Mouse (Mus musculus): ENCODE data around the gene Tspan5.
A peak's percentile ranks its signal among the peaks of the same experiment; 100 is the strongest.

Tspan5 gene

DNA sequence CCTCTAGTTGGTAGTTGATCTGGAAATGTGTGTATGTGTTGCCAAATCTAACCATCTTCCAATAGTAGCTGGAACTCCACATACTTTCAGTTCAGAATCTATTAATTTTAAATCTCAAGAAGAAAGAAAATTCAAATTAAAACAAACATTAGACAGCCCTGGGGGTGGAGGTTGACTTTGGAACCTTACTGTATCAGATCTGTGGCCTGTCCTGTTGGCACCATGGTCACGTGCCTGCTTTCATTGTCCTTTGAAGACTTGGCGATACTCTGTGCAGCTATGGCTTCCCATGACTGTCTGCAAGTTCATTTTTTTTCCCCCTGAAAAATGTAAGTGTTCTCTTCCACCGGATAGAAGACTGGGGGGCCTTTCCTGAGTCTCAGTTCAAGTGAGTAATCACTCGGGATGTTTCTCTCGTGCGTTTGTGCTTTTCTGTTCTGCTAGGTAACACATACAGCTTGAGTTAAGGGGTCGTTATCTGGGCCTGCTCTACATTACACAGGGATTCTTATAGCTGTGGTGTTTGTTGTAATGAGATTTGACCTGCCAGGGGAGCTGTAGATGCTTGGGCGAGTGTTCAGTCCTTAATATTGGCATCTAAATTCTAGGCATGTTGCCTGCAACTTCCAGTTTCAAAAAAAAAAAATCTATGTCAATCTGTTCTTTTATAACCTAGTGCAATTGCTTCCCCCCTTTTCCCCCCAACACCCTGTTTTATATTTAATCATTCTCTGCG is 32.0 kb downstream of the Tspan5 start:
- no peak for DNase-seq

DNA sequence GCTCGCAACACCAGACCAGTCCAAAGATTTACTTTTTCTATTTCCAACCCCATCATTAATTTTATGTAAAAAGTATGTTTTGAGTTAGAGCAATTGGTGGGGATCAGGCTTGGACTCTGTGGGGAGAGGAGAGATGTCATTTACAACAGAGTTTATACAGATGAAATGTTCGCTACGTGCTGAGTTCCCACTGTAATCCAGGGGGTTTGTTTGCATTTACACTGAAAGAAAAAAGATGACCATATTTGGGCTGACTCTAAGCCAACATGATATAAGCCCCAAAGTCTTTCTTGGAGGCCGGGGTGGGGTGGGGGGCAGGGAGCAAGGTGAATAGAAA is 32.6 kb downstream of the Tspan5 start:
- no peak for DNase-seq

DNA sequence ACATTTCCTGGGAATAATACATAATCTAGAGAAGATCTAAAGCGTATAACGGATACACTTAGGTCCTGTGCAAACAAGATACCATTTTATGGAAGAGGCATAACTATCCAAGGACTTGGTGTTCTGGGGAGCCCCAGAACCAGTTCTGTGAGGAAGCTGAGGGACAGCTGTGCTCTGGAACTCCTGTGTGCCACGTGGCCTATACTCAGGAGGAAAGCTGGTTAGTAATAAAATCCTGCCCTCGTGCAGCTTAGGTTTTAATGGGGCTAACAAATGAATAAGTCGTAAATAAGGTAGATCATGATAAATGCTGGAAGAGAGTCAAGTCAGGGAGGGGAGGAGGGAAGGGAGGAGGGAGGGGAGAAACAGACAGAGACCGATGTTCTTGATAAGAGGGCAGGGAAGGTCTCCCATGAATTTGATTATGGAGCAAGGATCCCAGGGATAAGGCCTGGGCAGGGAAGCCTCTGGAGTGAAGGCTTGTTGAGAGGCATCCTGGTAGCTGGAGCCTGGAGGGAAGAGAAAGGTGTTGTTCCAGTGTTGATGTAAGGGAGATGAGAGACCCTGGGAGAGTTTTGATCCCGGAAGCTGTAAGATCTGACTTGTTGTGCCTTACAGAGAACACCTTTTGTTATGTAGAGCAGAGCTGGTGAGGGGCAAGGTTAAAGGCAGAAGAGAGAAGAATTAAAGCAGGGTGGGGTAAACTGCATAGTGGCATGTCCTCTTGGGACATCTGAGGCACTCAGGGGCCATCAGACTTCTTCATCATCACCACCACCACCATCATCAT is 34.1 kb downstream of the Tspan5 start:
- DNase-seq = no peak

DNA sequence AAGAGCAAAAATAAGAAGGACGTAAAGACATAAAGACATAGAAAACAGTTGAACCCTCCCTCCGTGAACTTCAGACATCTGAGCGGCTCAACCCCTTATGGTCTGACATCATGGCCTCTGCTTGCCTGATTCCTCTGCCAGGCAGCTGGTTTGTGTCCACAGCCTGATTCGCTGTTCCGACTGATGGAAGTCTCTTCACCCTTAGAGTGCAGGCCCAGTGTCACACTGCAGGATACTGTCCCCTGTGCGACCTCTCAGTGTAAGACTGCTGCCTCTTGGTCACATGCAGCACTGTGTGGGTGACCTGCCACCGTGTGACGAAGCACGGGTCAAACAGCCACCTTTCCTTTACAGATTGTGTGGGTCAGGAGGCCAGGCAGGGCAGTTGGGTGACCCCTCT is 39.5 kb downstream of the Tspan5 start:
- DNase-seq = no peak

DNA sequence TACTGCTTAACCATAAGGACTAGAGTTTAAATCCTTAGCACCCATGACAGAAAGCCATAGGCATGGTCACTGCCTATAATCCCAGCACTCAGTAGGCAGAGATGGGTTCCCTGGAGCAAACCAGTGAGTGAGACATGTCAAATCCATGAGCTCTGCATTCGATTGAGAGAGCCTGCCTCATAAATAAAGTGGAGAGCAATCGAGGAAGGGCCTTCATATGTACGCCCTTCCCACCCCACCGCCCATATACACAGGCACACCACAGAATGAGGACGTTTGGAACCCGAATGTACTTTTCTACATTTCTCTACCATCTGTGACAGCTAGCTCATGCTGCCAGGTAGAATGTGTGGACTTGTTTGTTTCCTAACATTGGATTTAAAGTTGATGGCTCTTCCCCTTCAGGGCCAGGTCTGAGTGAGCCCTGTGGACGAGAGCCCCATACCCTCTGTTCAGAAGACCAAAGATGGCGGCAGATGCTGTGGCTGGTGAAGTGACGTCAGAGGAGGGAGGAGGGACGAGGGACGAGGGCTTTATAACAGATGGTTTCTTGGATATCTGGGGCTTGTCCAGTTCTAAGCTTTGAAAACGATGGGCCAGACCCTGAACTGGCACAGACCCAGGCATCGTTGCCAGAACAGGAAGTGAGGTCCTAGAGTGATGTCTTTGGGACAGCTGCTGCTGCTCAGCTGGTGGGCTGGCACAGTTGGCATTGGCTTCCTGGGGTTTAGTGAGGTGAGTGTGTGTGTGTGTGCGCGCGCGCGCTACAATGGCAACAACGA is 42.1 kb downstream of the Tspan5 start:
- DNase-seq = peak; percentile 89

DNA sequence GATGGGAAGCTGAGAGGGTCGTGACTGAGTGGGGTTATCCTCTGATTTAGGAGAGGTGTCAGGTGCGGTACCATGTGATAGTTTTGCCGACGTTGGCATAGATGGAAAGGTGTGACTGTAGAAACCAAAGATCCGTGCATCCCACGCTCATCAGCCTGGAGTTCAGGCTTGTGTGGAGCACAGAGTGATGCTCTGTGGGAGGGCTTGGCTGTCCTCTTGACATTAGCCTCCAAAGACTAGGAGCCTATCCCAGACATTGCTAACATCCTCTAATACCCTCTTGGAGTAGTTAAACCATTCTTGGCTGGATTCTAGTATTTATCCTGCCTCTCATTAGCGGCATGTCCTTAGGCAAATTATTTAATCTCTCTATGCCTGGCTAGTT is 42.6 kb downstream of the Tspan5 start:
- no peak for DNase-seq

DNA sequence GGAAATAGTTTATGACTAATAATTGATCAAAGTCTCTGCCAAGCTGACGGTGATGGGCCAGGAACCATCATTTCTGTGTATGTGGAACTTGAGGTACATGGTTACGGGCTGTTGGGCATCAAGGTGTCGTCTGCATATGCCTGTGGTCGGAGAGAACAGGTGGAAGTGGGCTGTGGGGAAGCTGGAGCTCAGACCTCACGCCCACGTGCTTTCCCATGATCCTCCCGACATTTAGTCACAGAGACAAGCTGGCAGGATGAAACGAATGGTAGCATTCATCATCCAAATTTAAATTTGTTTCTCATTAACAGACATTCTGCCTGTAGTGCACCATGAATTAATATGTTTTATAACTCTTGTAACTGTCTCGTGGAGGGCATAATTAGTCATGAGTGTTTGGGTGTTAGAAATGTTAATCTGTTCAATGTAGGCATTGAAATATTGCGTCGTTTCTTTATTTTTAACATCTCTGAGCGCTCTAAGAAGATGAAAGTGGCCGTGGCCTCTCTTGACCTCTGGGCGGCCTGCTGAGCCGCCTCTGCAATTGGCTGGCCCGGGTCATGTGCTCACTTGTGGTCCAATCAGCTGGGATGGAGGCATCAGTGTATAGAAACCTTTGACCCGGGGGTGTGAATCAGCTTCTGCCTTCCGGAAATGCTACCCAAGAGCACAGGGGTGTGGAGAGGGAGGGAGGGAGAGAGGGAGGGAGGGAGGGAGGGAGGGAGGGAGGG is 45.9 kb downstream of the Tspan5 start:
- DNase-seq = no peak

DNA sequence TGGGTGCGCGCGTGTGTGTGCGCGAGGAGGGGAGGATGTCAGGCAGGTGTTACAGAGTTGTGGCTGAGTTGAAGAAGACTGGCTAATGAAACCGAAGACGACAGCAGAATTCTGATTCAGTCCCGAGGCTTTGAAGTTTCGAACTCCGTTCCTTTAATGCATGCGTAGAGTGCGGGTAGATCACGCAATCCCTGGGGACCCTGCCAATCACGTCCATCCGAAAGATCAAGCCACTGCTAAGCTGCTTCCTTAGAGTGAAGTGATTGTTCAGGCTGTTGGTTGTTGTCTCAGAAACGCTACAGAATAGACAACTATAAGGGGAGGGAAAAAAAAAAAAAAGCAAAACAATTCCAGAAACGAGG is 46.5 kb downstream of the Tspan5 start:
- no peak for DNase-seq

DNA sequence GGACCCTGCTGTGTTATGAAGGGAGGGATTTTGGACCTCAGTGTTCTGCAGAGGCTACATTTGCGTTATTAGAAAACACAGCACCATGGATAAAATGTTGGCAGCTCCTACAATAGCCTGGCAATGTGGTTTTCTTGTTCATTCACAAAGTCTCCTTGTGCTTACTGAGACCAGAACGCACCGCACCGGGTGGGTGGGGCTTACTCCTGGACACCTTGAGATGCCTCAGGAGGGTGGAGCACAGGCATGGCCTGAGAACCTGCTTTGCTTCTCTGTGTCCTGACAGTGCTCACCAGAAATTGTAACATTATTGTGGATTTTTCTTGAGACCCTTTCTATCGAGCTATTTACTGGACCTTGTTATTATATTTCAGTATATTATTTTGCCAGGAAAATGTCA is 47.3 kb downstream of the Tspan5 start:
- no peak for DNase-seq

DNA sequence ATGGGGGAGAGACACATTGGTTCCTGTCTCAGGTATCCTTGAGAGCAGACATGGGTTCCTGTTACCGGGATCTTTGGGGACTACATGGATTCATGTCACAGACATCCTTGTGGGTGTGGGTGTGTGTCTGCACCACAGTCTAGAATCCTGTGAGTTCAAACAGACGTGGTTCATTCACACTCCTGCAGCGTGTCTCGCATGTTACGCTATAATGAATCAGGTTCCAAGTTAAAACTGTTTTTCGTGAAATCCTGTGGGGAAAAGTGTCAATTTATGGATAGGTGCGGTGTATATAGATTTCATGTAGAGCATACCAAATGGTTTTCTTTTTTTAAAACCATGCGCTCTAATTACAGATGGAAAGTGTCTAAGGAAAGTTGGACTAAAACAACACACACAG is 52.5 kb downstream of the Tspan5 start:
- no peak for DNase-seq

DNA sequence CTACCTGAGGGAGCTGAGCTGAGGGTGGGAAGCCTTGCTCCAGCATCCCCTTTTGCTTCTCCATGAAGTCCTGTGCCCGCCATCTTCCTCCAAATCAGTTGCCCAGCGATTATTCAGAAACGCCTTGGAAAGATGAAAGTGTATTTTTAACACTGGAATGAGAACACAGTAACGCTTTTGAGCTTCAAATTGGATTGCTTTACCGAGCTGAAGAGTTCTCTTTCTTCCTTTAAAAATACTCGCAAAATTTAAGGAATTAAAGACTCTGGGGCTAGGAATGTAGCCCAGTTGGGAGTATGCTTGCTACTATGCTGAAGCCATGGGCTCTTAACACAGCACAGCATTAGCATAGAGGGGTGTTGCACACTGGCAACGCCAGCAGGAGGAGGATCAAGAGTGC is 54.0 kb downstream of the Tspan5 start:
- no peak for DNase-seq

DNA sequence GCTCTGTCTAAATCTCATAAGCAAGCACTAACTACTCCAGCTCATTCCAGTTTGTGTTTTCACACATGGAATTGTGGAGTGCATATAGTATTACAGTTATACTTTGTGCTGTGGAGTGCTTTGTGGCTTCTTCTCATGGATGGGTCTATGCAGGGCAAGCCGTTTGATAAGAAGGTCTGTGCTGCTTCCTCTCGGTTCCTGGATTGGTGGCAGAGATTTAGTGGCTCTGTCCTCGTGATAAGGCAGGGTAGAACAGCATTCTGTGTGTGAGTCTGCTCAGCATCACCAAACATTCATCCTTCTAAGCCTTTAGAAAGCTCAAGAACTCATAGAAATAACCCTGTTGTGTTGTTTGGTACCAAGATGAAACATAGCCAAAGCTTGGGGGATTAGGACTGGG is 54.6 kb downstream of the Tspan5 start:
- no peak for DNase-seq

DNA sequence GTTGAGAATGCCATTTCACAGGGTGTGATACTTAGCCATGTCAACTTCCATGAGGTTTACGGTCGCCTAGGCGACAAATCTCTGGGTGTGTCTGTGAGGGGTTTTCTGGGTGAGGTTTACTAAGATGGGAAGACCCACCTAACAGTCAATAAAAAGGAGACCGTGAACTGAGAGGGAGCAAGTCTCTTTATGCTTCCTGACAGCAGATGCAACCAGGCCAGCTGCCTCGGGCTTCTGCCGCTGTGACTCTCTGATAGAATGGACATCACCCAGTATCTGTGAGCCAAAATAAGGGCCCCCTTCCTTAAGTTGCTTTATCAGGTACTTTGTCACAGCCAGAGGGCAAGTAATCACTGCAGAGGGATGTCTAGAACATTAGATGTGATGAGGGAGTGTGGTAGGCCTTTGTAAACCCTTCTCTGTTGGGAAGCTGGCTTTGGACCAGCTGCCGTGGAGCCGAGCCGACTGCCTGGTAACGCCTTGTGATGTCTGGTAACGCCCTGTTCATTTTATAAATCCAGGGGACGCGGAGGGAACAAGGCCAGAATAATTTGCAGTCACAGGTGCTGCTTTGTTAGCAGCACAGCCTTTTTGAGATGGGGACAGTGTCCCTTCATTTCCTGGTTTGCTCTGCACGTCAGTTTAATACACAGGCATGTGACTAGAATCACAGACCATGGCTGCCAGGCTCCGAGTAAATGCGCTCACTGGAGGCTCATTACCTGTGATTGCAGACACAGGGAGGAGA is 58.8 kb downstream of the Tspan5 start:
- DNase-seq = peak; percentile 69

DNA sequence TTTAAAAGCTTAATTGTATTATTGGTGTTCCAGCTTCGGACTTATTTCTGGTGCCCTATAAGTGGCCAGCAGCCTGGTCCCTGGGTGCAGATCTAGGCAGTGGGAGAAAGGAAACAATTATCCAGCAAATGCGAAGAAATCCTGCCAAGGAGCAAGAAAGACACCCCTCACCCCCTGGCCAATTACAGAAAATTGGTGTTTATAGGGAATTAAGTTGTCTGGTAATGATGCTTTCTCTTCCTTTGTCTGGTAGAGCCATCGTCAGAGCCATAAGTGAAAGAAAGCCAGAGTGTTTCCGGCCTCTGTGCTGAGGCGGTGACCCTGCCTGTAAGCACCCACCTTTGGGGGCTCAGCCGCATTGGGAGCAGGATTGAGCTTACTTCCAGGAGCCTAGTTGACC is 59.7 kb downstream of the Tspan5 start:
- DNase-seq = no peak

DNA sequence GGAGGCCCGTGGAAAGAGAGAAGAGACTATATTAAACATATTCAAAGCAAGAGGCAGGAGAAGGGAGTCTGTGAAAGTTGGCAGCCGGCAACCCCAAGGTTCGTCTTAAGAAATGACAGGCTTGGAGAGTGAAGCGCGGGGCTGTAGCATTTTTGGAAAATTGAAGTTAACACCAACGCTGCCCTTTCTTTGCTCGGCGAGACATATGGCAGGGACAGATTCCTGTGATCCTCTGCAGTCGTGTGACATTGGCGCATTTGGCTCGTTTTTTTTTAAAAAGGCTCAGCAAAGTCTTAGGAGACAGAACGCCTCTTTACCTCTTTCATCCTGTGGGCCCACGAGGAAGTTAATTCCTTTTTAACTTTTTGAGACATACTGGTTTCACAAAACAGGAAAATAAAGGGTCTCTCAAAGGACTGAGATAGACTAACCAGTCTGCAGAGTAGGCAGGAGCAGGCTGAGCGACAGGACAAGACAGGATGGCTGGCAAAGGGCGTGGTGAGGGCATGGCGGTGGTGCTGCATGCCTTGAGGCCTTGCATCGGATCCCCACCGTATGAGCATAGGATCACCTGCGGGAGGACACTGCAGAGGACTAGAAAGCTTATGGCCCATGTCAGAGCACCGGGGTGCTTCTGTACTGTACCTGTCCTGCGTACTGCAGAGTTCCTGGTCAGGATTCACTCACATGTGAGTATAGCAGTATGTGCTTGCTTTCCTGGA is 60.9 kb downstream of the Tspan5 start:
- no peak for DNase-seq

DNA sequence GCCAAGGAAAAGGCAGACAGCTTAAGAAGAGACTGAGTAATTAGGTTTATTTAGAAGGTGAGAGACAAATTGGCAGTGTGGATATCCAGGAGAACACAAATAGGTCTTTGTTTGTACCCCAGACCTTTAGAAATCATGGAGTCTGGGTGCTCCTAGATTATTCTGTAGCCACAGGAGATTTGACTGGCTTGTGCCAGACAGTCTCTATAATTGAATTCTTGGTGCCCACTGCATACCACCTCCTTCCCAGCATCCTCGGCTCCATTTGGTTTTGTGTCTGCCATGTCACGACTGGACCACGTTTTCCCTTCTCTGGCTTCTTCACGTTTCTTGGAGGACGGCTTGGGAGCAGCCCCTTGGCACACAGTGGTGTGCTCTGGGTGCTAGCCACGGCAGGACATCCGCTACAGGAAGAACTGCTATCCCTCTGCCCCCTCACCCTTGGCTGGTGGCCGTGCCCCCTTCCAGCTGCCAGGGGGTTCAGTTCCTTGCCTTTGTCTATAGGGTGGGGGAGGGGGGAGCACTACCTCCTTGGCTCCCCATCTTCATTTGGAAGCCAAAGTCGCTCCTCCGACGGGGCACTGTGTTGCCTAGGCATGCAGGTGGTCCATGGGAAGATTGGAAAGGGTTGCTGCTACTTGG is 61.6 kb downstream of the Tspan5 start:
- DNase-seq = no peak

DNA sequence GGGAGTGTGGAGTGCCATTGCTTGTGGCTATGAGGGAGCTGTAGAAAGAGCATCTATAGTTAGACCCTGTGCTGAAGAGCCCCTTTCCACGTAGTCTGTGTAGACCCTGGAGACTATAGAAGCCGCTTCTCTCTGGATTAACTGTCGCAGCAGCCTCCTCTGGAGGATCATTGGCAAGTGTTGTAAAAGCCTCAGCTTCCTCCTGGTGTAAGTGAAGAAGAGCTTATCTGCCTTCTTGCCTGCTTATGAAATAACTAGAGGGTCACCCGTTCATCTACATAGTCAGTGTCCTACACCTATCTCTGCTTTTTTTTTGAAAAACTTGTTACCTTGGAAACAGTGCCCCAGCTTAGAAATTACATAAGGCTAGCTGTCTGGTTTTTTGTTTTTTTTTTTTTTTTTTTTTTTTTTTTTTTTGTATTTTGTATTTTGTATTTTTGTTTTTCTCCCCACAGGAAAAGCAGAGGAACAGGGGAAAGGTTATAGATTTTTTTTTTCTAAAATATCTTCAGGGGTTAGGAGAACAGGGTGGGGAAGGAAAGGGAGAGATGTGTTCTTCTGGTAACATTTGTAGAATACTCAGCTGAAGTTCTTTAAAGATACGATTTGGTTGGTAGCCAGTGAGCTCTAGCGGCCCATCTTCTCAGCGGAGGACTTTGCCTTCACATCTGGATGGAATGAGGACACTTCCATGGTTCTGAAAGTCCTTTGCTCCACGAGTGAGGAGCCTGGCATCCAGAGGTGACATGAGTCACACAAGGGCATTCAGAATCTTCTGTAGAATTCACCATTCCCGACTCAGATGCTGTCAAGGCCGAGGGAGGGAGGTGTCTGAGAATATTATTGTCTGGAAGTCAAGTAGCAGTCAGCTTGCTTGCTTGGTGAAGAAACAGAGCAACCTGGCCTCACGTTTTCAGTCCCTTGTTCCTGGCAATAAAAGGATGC is 62.4 kb downstream of the Tspan5 start:
- no peak for DNase-seq

DNA sequence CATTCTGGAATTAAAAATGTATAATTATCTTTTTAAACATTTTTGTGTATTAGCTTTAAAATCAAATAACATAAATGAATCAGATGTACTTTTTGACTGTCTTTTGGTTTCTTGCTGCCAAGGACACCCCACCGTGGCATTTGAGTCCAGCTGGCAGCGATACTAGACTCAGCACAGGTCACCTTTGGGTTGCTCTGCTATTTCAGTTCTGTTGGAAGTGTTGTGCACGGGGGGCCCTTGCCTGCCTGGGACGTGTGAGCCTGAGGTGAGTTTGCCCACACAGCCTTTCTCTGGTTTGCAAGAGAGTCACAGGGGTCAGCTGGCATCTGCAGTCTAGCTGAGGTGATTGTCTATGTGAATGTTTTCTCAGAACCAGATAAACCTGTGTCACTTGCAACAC is 65.8 kb downstream of the Tspan5 start:
- DNase-seq = peak; percentile 41

DNA sequence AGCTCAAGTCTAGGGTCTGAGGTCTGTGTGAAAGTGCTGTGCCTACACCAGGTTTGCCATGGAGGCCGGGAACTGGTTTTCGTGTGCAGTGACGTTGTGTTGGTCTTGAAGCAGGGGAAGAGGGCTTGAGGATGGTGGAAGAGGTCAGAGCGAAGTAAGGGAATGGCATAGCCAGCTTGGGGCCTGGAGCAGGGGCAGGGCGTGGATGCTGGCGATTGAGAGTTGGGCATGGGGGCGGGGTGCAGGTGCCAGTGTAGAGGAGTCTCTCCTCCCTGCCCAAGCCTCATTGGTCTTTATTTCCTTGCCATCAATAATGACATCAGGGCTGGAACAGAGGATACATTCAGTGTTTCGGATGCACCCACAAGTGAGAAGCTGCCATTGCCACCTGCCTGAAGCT is 67.5 kb downstream of the Tspan5 start:
- no peak for DNase-seq

DNA sequence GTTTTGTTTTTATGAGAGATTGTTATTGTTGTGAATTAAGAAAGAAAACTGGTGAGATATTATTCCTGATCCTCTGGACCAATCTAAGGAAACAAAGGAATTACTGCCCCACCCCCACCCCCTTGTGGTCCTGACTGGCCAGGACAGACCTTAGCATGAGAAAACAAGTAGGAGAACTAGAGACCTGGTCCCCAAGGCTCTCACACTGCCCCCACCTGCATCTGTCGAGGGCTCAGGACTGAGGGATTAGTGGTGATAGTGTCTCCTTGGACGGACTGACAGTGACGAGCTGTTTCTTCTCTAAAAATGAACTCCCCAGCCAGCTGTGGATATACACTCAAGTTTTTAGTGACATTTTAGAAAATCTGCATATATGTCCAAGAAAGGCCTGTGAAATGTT is 70.6 kb downstream of the Tspan5 start:
- DNase-seq = no peak

Measured in cerebellum, adult 11 months (tissue).